Mouse (Mus musculus) liver, adult 2 months (tissue): ENCODE data around the gene Mllt1. TPM values are rescaled to one million over a fixed set of nuclear protein-coding genes. Genes with fewer than 3 reads are reported as not detected.
A peak's percentile ranks its signal among the peaks of the same experiment; 100 is the strongest.

Source experiments
- DNase-seq: peaks from one replicate; pipeline ENCODE4 v3.0.0-alpha.2; 2011; ENCODE audit warnings: low read depth, low spot score; ENCODE audit errors: extremely low read depth
- H3K27ac ChIP-seq: fragments of 200-500 bp; replicated peaks from 2 replicates; pipeline ENCODE4 v1.5.1; 2012; ENCODE audit warnings: low read depth, mild to moderate bottlenecking, control low read depth, inconsistent platforms, low read length; ENCODE audit not compliant: insufficient read depth
- H3K27me3 ChIP-seq: fragments of 200-500 bp; 2 replicates; pipeline ENCODE4 v1.6.1; 2012; ENCODE audit warnings: mild to moderate bottlenecking, moderate library complexity, low read length, inconsistent platforms; ENCODE audit not compliant: control insufficient read depth, insufficient read depth
- H3K36me3 ChIP-seq: fragments of 200-500 bp; 2 replicates; pipeline ENCODE4 v1.6.1; 2012; ENCODE audit warnings: low read length, inconsistent platforms; ENCODE audit not compliant: control insufficient read depth, insufficient read depth
- H3K4me1 ChIP-seq: fragments of 200-500 bp; 2 replicates; pipeline ENCODE4 v1.6.1; 2011; ENCODE audit warnings: low read length; ENCODE audit not compliant: control insufficient read depth, insufficient read depth
- H3K4me3 ChIP-seq: fragments of 200-500 bp; 2 replicates; pipeline ENCODE4 v1.5.1; 2011; ENCODE audit warnings: low read depth, mild to moderate bottlenecking, control low read depth, low read length, moderate library complexity; ENCODE audit not compliant: insufficient read depth
- H3K79me2 ChIP-seq: fragments of 200-500 bp; 2 replicates; pipeline ENCODE4 v1.6.1; 2012; ENCODE audit warnings: inconsistent platforms, mild to moderate bottlenecking, low read length, moderate library complexity; ENCODE audit not compliant: control insufficient read depth, insufficient read depth
- H3K9ac ChIP-seq: fragments of 200-500 bp; 2 replicates; pipeline ENCODE4 v1.6.1; 2012; ENCODE audit warnings: low read depth, mild to moderate bottlenecking, control low read depth, inconsistent platforms, low read length
- CTCF ChIP-seq: fragments of 200-500 bp; IDR thresholded peaks from 2 replicates; pipeline ENCODE4 v1.5.1; 2011; ENCODE audit warnings: low read depth, low read length, control low read depth
- POLR2A ChIP-seq: fragments of 200-500 bp; IDR thresholded peaks from 2 replicates; pipeline ENCODE4 v1.6.1; 2011; ENCODE audit warnings: low read length, control low read depth; ENCODE audit not compliant: insufficient read depth; ENCODE audit errors: extremely low read depth
- WGBS: fragments of 180-500 bp; shearing (Covaris S2); methylation state at CpG from one replicate; pipeline ENCODE4 v1.1.7; 2018; 5-methylcytosine and 5-hydroxymethylcytosine counted together
- polyA plus RNA-seq: library from polyadenylated mRNA; depleted of rRNA; stranded (reverse); fragments of >200 nt; gene quantifications from 2 replicates; pipeline ENCODE4 v1.2.3, GENCODE M21; 2012
- total RNA-seq: library from RNA; depleted of rRNA; stranded (reverse); fragments of >200 nt; gene quantifications from 2 replicates; pipeline ENCODE4 v1.2.3, GENCODE M21; 2014

Gene Mllt1
- total and polyA plus RNA-seq, 2 experiments = 3.0 to 22.7 TPM

- 80% methylated on average over 8 of the region's 8 CpGs for WGBS
- TF ChIP-seq CTCF (no peak), POLR2A (no peak)
Observed at GRCm38 (mm10) chr17:56976531-56977390, 41.5 kb upstream of the Mllt1 start.

GRCm38 (mm10) chr17:56975391-56975790, 40.2 kb upstream of the Mllt1 start:
- no peaks in the 10 kb centered on the region for H3K4me1 ChIP-seq
- no peaks in the 10 kb centered on the region for H3K27me3 ChIP-seq
- WGBS = 48% methylated on average over 3 of the region's 3 CpGs
- TF ChIP-seq POLR2A = no peak
- no peak for TF ChIP-seq CTCF
- no peaks in the 10 kb centered on the region for H3K79me2 ChIP-seq
- no peak overlapping the region for H3K4me3 ChIP-seq
- H3K9ac ChIP-seq = no peak overlapping the region
- peak; percentile 35 for DNase-seq
- H3K36me3 ChIP-seq = no peaks in the 10 kb centered on the region
- H3K27ac ChIP-seq = no peak overlapping the region

More at GRCm38 (mm10) chr17:56976531-56977390, 41.5 kb upstream of the Mllt1 start:
- Histone ChIP-seq H3K9ac (no peak overlapping the region), H3K36me3 (no peaks in the 10 kb centered on the region), H3K4me1 (no peaks in the 10 kb centered on the region), H3K27me3 (no peaks in the 10 kb centered on the region), H3K27ac (no peak overlapping the region), H3K4me3 (no peak overlapping the region), H3K79me2 (no peaks in the 10 kb centered on the region)
- DNase-seq = no peak

- Histone ChIP-seq H3K4me3 (no peak overlapping the region), H3K27ac (no peak overlapping the region), H3K79me2 (no peaks in the 10 kb centered on the region), H3K27me3 (no peaks in the 10 kb centered on the region), H3K4me1 (no peaks in the 10 kb centered on the region), H3K9ac (no peak overlapping the region), H3K36me3 (no peaks in the 10 kb centered on the region)
- DNase-seq = no peak
- WGBS = 85% methylated on average over 5 of the region's 5 CpGs
- TF ChIP-seq CTCF (no peak), POLR2A (no peak)
Observed at GRCm38 (mm10) chr17:56974708-56975240, 39.6 kb upstream of the Mllt1 start.

DNA sequence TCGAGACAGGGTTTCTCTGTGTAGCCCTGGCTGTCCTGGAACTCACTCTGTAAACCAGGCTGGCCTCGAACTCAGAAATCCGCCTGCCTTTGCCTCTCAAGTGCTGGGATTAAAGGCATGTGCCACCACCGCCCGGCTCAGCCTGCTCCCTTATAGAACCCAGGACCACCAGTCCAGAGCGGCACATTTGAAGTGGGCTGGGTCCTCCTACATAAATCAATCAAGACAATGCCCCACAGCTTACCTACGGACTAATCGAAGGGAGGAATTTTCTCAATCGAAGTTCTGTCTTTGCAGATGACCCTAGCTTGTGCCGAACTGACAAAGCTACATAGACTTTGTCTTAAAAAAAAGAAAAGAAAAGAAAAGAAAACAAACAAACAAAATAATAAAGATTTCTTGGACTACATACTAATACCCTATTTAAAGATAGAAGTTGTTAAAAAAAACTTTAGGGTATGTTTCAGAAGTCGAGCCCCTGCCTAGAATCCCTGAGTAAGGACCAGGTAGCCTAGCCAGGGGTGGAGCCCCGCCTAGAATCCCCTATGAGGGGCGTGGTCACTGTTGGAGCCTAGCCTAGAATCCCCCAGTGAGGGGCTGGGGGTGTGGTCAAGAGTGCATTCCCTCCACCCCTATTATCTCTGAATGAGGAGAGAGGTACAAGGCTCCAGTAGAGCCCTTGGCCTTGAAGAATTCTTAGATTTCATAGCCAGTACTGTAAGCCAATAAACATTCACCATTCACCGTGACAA, 38.9 kb upstream of the Mllt1 start:
- no peak overlapping the region for H3K4me3 ChIP-seq
- no peak for DNase-seq
- WGBS = 74% methylated on average over 14 of the region's 14 CpGs
- H3K79me2 ChIP-seq = no peaks in the 10 kb centered on the region
- TF ChIP-seq CTCF (no peak), POLR2A (no peak)
- H3K27me3 ChIP-seq = no peaks in the 10 kb centered on the region
- no peaks in the 10 kb centered on the region for H3K4me1 ChIP-seq
- no peaks in the 10 kb centered on the region for H3K36me3 ChIP-seq
- no peak overlapping the region for H3K9ac ChIP-seq
- no peak overlapping the region for H3K27ac ChIP-seq

DNA sequence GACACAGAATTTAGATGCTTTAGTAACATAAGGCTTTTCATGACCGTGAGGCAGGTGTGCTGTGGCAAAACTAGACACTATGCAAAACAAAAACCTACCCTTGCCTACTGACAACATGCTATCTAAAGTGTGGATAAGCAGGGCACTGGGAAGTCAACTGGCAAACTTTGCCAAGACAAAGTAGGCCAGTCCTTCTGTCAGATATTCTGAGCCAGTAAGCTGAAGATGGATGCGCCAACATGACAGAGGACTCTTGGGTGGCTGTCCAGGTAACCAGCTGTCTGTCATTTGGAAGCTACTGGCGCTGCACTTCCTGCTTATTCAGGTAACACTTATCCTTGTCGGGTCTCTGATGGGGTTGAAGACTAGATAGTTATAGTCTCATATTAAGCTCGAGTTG, 34.9 kb upstream of the Mllt1 start:
- TF ChIP-seq CTCF = no peak
- Histone ChIP-seq H3K27me3 (no peaks in the 10 kb centered on the region), H3K9ac (no peak overlapping the region), H3K4me3 (no peak overlapping the region), H3K4me1 (no peaks in the 10 kb centered on the region), H3K79me2 (no peaks in the 10 kb centered on the region), H3K27ac (no peak overlapping the region), H3K36me3 (no peaks in the 10 kb centered on the region)
- no peak for DNase-seq
- WGBS = 60% methylated on average over 5 of the region's 5 CpGs

DNA sequence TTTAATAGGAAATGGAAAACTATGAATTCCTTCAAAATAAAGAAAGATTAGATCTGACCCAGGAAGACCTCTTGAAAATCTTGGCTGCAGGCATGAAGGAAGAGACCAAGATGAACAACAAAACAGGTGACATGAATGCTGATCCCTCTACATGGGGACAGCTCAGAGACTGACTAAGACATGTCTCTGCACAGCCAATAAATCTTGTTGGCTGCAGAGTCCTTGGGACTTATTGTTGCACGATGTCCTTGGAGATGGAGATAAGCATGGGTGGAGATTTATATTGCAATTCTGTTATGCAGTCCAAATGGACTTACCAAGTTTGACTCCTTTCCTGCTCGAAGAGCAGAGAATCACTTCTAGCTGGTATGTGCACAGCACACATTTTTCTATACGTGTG, 34.1 kb upstream of the Mllt1 start:
- no peaks in the 10 kb centered on the region for H3K36me3 ChIP-seq
- 62% methylated on average over 3 of the region's 3 CpGs for WGBS
- H3K27ac ChIP-seq = no peak overlapping the region
- H3K79me2 ChIP-seq = no peaks in the 10 kb centered on the region
- TF ChIP-seq POLR2A (no peak), CTCF (no peak)
- H3K9ac ChIP-seq = no peak overlapping the region
- no peaks in the 10 kb centered on the region for H3K4me1 ChIP-seq
- DNase-seq = no peak
- H3K4me3 ChIP-seq = no peak overlapping the region
- no peaks in the 10 kb centered on the region for H3K27me3 ChIP-seq
